Mouse (Mus musculus): ENCODE data around the gene Pbld1.
"Not testable (repeated sequence)": the region's sequence is repeated elsewhere in the genome, so short reads cannot be mapped to it uniquely, and the experiment has no call there.

Pbld1 gene

DNA sequence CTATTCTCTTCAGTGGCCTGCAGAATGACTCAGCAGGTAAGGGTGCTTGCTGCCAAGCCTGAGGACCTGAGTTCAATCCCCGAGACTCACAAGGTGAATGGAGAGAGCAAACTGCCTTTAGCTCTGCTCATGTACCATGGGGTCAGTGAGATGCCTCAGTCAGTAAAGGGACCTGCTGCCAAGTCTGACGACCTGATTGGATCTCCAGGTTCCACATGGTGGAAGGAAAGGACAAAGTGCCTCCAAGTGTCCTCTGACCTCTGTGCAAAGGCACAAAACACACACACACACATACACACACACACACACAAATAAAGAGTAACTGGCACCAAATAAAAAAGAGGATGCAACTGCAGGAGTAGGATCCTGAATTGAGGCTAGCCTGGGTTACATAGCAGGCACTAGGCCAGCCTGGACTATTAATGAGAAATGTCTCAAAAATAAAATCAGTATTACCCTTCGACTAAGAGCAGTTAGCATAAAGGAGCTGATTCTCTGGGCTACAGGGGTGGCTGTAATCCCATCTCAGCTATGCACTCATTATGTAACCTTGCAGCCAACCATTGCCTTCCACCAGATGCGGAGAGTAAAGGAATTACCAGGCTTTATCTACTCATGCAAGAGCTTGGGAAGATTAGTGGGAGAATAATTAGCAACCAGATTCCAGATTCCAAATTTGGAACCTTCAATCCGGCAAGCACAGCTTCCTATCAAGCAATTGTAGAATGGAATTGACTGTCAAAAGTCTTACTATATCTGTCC, 19.9 kb upstream of the Pbld1 start:
- DNase-seq (ENCODE audit: extremely low spot score, low read depth, low spot score): no peak

DNA sequence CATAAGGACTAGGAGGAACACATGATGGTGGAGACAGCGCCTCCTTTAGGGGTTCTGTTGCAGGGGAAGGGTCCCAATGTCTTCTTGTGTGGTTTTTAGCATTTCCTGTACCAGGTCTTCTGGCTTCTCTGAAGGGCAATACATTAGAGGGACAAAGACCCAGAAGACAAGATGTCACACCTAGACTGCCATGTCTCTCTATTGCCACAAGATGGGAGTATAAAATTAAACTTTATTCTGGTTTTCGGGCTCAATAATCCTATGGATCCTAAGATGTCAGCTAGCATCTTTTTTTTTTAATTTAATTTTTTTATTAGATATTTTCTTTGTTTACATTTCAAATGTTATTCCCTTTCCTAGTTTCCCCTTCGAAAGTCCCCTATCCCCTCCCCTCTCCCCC, 16.8 kb upstream of the Pbld1 start:
- no peak for DNase-seq (ENCODE audit: extremely low spot score, low read depth, low spot score)

DNA sequence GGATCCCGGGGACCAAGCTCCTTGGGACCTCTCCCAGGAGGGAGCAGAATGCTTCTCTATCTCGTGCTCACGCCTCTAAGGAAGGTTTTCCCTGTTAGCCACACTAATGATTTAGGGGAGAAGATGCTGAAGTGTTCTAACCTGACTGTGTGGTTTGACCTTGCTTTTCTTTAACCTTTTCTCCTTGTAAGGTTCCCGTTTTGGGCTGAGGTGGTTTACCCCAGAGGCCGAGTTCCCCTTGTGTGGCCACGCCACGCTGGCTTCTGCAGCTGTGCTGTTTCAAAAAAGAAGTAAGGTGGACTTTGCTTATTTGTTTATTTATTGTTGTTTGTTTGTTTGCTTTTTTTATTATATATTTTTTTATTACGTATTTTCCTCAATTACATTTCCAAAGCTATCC, 12.2 kb upstream of the Pbld1 start:
- no peak for DNase-seq (ENCODE audit: extremely low spot score, low read depth, low spot score)

- DNase-seq (ENCODE audit: extremely low spot score, low read depth, low spot score): no peak
Observed at GRCm38 (mm10) chr10:63049106-63049505, 10.9 kb upstream of the Pbld1 start.

- no peak for DNase-seq (ENCODE audit: extremely low spot score, low read depth, low spot score)
Observed at GRCm38 (mm10) chr10:63051267-63051666, 8.7 kb upstream of the Pbld1 start.

GRCm38 (mm10) chr10:63052011-63052410, 8.0 kb upstream of the Pbld1 start:
- no peak for DNase-seq (ENCODE audit: extremely low spot score, low read depth, low spot score)

DNA sequence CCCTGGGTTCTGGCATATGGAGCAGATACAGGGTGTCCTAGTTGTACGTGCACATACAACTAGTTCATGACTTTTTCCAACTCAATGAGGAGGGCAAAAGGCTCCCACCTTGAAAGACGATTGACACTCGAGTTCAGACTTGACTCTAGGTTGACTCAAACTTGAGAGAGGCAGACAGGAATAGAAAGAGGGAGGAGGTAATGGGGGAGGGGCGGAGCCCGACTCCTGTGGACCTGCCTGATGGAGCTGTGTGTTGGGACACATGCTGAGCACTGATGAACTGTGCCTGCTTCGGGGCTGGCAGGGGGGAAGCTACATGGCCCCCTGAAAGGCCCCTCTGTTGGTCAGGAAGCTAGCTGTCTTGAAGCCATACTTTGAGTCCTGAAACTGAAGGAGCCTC, 7.0 kb upstream of the Pbld1 start:
- no peak for DNase-seq (ENCODE audit: extremely low spot score, low read depth, low spot score)

DNA sequence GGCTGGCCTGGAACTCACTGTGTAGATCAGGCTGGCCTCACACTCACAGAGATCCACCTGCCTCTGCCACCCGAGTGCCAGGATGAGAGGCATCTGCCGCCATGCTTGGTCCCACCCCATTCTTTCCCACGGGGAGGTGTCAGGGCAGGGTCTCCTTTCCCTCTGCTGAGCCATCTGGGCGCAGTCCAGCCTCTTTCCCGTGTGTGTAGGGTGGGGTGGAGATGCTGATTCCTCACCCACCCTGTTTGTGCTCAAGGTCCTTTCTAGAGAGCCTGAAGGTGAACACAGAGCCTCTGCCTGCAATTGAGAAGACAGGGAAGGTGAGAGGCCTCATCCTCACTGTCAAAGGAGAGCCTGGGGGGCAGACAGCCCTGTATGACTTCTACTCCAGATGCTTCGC, 5.9 kb upstream of the Pbld1 start:
- DNase-seq (ENCODE audit: extremely low spot score, low read depth, low spot score): not testable (repeated sequence)

GRCm38 (mm10) chr10:63054586-63054985, 5.4 kb upstream of the Pbld1 start:
- no peak for DNase-seq (ENCODE audit: extremely low spot score, low read depth, low spot score)

GRCm38 (mm10) chr10:63056966-63057750, 2.8 kb upstream of the Pbld1 start:
- no peak for DNase-seq (ENCODE audit: extremely low spot score, low read depth, low spot score)

DNA sequence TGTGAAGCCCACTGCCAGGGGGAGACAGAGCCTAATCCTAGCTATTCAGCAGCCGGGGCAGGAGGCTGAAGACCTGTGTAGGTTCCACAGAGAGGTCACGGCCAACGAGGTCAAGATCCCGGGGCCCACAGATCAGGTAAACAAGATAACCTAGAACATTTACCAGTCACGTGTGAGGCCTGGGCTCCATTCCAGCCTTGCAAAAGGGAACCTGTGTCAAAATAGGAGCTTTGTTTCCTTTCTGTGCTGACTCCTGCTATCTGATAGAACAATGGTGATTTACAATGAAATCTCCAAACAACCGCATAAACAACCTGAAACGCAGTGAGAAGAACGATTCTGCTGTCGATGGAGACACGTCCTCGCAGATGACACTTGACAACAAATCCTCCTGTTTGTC, 444 bp downstream of the Pbld1 start:
- no peak for DNase-seq (ENCODE audit: extremely low spot score, low read depth, low spot score)

- no peak for DNase-seq (ENCODE audit: extremely low spot score, low read depth, low spot score)
Observed at GRCm38 (mm10) chr10:63061266-63061665, 1.3 kb downstream of the Pbld1 start.

GRCm38 (mm10) chr10:63062696-63063095, 2.7 kb downstream of the Pbld1 start:
- DNase-seq (ENCODE audit: extremely low spot score, low read depth, low spot score): no peak

- DNase-seq (ENCODE audit: extremely low spot score, low read depth, low spot score): no peak
Observed at GRCm38 (mm10) chr10:63063365-63063764, 3.4 kb downstream of the Pbld1 start.

GRCm38 (mm10) chr10:63064516-63064915, 4.6 kb downstream of the Pbld1 start:
- no peak for DNase-seq (ENCODE audit: extremely low spot score, low read depth, low spot score)

DNA sequence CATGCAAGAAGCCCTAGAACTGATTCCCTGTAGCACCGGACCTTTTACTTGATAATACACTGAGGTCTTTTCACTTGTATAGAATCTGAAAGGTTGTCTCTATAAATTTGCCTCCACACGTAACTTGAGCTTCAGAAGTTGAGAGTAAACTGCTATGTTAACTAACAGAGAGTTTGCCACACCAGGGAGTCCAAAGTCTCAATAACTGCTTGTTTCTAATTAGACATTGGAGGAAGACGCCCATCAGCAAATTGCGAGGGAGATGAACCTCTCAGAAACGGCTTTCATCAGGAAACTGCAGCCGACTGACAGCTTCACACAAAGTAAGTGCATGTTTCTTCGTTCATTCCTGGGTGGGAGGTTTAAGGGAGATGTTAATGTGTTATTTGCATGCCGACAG, 5.6 kb downstream of the Pbld1 start:
- no peak for DNase-seq (ENCODE audit: extremely low spot score, low read depth, low spot score)

DNA sequence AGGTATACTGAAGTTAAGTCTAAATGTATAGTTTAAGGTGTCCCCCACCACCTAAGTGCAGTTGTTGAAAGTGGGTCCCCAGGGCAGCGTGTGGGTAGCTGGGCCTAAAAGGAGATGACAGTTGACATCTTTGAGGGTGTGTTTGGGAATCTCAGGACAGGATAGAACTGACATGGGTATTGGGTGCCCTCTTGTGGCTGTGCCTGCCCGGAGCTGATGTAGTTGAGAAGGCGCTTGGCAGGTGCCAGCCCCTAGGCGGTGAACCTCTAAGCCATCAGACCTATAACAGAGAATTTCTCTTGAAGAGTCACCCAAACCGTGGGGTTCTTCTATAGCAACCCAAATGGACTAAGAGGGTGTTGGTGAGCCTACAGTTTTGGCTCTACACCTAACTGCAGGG, 6.0 kb downstream of the Pbld1 start:
- DNase-seq (ENCODE audit: extremely low spot score, low read depth, low spot score): peak; percentile 24

DNA sequence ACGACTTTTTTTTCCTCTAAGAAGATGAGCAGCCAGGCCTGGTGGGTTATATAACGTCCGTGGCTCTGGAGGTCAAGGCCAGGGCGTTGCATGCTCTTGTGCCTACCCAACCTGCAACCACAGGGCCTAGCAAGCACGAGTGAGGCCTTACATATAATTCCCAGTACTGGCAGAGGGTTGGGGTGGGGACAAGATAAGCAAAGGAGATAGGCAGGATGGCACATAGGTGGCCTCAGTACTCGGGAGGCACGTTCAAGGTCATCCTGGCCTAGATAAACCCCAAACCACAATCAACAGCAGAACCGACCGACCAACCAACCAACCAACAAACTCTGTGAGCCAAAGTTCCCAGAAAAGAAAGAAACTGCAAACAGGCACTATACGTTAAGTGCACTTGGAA, 26.3 kb downstream of the Pbld1 start:
- DNase-seq (ENCODE audit: extremely low spot score, low read depth, low spot score): no peak

GRCm38 (mm10) chr10:63089103-63089757, 29.3 kb downstream of the Pbld1 start:
- DNase-seq (ENCODE audit: extremely low spot score, low read depth, low spot score): no peak

DNA sequence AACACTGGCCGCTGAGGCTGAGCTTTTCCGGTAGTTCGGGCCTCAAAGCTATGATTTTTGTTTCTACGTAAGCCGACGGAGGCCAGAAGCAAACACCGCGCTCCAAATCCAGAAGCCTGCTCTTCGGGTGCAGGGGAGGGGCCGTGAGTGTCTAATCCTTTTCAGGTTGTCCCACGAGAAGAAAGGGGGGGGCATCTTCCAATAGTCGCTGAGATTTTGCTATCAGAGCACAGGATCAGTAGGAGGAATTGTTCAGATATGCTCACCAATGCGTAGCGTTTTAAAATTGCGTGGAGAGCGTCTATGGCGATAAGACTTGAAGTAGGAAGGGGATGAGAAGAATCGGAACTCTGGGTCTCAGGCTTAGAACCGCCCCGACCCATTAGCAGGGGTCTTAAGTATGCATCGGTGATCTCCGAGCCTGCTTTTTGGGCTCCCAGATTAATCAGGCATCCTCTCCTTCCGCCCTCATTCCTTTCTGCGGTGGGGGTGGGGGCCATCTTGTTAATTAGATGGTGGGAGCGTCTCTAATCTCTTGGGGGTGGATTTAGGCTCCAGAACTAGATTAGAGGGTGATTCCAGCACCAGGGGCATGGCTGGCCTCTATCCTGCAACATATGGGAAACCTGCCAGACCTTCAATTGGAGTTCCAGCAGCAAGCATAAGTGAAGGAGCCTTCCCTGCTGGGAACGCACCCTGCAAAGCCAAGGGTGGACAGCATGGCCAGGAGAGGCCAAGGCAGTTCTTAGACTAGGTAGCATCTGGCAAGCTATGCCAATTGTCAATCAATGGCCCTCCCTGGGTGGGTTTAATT, 30.0 kb downstream of the Pbld1 start:
- no peak for DNase-seq (ENCODE audit: extremely low spot score, low read depth, low spot score)

DNA sequence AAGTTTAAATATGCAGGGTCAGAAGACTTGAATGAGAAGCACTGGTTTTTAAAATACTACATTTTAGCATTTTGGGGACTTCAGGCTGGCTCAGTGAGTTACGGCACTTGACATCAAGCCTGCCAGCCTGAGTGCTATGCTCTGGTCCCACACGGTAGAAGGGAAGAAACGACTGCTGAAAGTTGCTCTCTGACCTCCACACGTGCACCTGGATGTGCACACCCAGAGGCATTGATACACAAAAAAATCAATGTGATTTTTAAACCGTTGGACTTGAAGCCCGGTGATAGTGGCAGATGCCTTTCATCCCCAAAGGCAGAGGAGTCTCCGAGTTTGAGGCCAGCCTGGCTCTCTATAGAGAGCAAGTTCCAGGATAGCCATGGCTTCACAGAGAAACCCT, 32.0 kb downstream of the Pbld1 start:
- no peak for DNase-seq (ENCODE audit: extremely low spot score, low read depth, low spot score)
